Mouse (Mus musculus) adipocyte (in vitro differentiated cells): ENCODE measurements around the gene Gm13128.
"Not testable (repeated sequence)": the region's sequence is repeated elsewhere in the genome, so short reads cannot be mapped to it uniquely, and the experiment has no call there.

Experiments
- DNase-seq: peaks from one replicate; pipeline ENCODE4 v3.0.0-alpha.2; 2016; ENCODE audit warnings: low spot score

Gm13128 gene

GRCm38 (mm10) chr4:144329949-144330348 lies at the start of gene Gm13128:
Gene Gm13128, plus strand, starts transcription at chr4:144330249.
- not testable (repeated sequence) for DNase-seq

GRCm38 (mm10) chr4:144280388-144280787 lies 49.7 kb upstream of the Gm13128 start, which contains the start of gene Pramel5:
Gene Pramel5, minus strand, starts transcription at chr4:144280488.
- DNase-seq, result not testable (repeated sequence)

- DNase-seq, result not testable (repeated sequence)
Observed at GRCm38 (mm10) chr4:144299414-144299813, 30.6 kb upstream of the Gm13128 start.

- DNase-seq, result not testable (repeated sequence)
Observed at GRCm38 (mm10) chr4:144312666-144313460, 17.2 kb upstream of the Gm13128 start.

- DNase-seq, result not testable (repeated sequence)
Observed at GRCm38 (mm10) chr4:144335856-144336255, 5.8 kb downstream of the Gm13128 start.

GRCm38 (mm10) chr4:144357642-144358041 lies 27.6 kb downstream of the Gm13128 start, which contains the start of gene Gm13119:
Gene Gm13119, plus strand, starts transcription at chr4:144357942.
- DNase-seq, result not testable (repeated sequence)

GRCm38 (mm10) chr4:144377911-144378310 lies 47.9 kb downstream of the Gm13128 start, which contains the start of gene Pramef20:
Gene Pramef20, minus strand, starts transcription at chr4:144377933.
- DNase-seq, result no peak
